Mouse (Mus musculus) liver, embryonic 15.5 days (tissue): ENCODE measurements around the gene Dysf. TPM values are rescaled to one million over a fixed set of nuclear protein-coding genes. Genes with fewer than 3 reads are reported as not detected.

Experiments used
- ATAC-seq: fragments of 200-750 bp; cut with Nextera tagmentation; 2 replicates; pipeline ENCODE4 v1.8.0; 2017; ENCODE audit warnings: moderate number of reproducible peaks, mild to moderate bottlenecking, moderate library complexity; ENCODE audit not compliant: insufficient read depth
- H3K27ac ChIP-seq: fragments of 300-500 bp; sonication (generic); replicated peaks from 2 replicates; pipeline ENCODE4 v1.5.1; 2015; ENCODE audit warnings: mild to moderate bottlenecking, inconsistent platforms
- H3K27me3 ChIP-seq: fragments of 300-500 bp; sonication (generic); 2 replicates; pipeline ENCODE4 v1.6.1; 2015; ENCODE audit warnings: mild to moderate bottlenecking, inconsistent platforms
- H3K36me3 ChIP-seq: fragments of 300-500 bp; sonication (generic); replicated peaks from 2 replicates; pipeline ENCODE4 v1.6.1; 2015; ENCODE audit warnings: moderate library complexity, mild to moderate bottlenecking, inconsistent platforms
- H3K4me1 ChIP-seq: fragments of 300-500 bp; sonication (generic); replicated peaks from 2 replicates; pipeline ENCODE4 v1.6.1; 2015; ENCODE audit warnings: inconsistent platforms
- H3K4me2 ChIP-seq: fragments of 300-500 bp; sonication (generic); 2 replicates; pipeline ENCODE4 v1.6.1; 2015; ENCODE audit warnings: moderate library complexity, mild to moderate bottlenecking, inconsistent platforms
- H3K4me3 ChIP-seq: fragments of 300-500 bp; sonication (generic); replicated peaks from 2 replicates; pipeline ENCODE4 v1.5.1; 2015; ENCODE audit warnings: mild to moderate bottlenecking, inconsistent platforms
- H3K9ac ChIP-seq: fragments of 300-500 bp; sonication (generic); 2 replicates; pipeline ENCODE4 v1.6.1; 2015; ENCODE audit warnings: moderate library complexity, mild to moderate bottlenecking, inconsistent platforms
- H3K9me3 ChIP-seq: fragments of 300-500 bp; sonication (generic); replicated peaks from 2 replicates; pipeline ENCODE4 v1.6.1; 2016; ENCODE audit warnings: inconsistent platforms
- WGBS: fragments of 180-500 bp; shearing (Covaris S2); methylation state at CpG from one replicate; pipeline ENCODE4 v1.1.7; 2015; ENCODE audit warnings: mixed read lengths; ENCODE audit not compliant: insufficient replicate concordance; 5-methylcytosine and 5-hydroxymethylcytosine counted together
- polyA plus RNA-seq: library from polyadenylated mRNA; unstranded; fragments of >200 nt; fragmentation: Nextera tagmentation; extraction: Ambion mirVana; gene quantifications from 2 replicates; pipeline ENCODE4 v1.2.1, GENCODE M21; 2015

Gene Dysf
- polyA plus RNA-seq, 1 experiment from 2014 or later, result 1.5 TPM

- Histone ChIP-seq H3K4me3 (no peak overlapping the region), H3K27me3 (no peaks in the 10 kb centered on the region), H3K4me2 (no peak overlapping the region), H3K4me1 (no peaks in the 10 kb centered on the region), H3K27ac (no peak overlapping the region), H3K9me3 (no peaks in the 10 kb centered on the region), H3K36me3 (no peaks in the 10 kb centered on the region), H3K9ac (no peak overlapping the region)
- 80% methylated on average over 14 of the region's 14 CpGs for WGBS
- no peak for ATAC-seq
Measured at GRCm38 (mm10) chr6:84139932-84140331, 131.5 kb downstream of the Dysf start.

GRCm38 (mm10) chr6:84142481-84142880, 134.1 kb downstream of the Dysf start:
- ATAC-seq, result no peak
- Histone ChIP-seq H3K36me3 (no peaks in the 10 kb centered on the region), H3K9ac (no peak overlapping the region), H3K4me3 (no peak overlapping the region), H3K9me3 (no peaks in the 10 kb centered on the region), H3K27me3 (no peaks in the 10 kb centered on the region), H3K27ac (no peak overlapping the region), H3K4me2 (no peak overlapping the region), H3K4me1 (no peaks in the 10 kb centered on the region)
- WGBS, result 66% methylated on average over 9 of the region's 9 CpGs

- H3K36me3 ChIP-seq, result no peaks in the 10 kb centered on the region
- no peaks in the 10 kb centered on the region for H3K9me3 ChIP-seq
- ATAC-seq, result no peak
- no peak overlapping the region for H3K4me3 ChIP-seq
- no peak overlapping the region for H3K4me2 ChIP-seq
- H3K9ac ChIP-seq, result no peak overlapping the region
- no peaks in the 10 kb centered on the region for H3K4me1 ChIP-seq
- H3K27me3 ChIP-seq, result no peaks in the 10 kb centered on the region
- no peak overlapping the region for H3K27ac ChIP-seq
- WGBS, result 62% methylated on average over 1 of the region's 1 CpGs
Measured at GRCm38 (mm10) chr6:84143328-84143727, 134.9 kb downstream of the Dysf start.

GRCm38 (mm10) chr6:84144393-84144792, 136.0 kb downstream of the Dysf start:
- Histone ChIP-seq H3K27me3 (no peaks in the 10 kb centered on the region), H3K36me3 (no peaks in the 10 kb centered on the region), H3K9me3 (no peaks in the 10 kb centered on the region), H3K4me1 (no peaks in the 10 kb centered on the region), H3K9ac (no peak overlapping the region), H3K4me3 (no peak overlapping the region), H3K4me2 (no peak overlapping the region), H3K27ac (no peak overlapping the region)
- ATAC-seq, result no peak
- WGBS, result 68% methylated on average over 4 of the region's 4 CpGs

- H3K9me3 ChIP-seq, result no peaks in the 10 kb centered on the region
- no peak overlapping the region for H3K9ac ChIP-seq
- ATAC-seq, result no peak
- no peak overlapping the region for H3K27ac ChIP-seq
- H3K4me2 ChIP-seq, result no peak overlapping the region
- no peaks in the 10 kb centered on the region for H3K36me3 ChIP-seq
- WGBS, result 54% methylated on average over 13 of the region's 13 CpGs
- H3K4me1 ChIP-seq, result no peaks in the 10 kb centered on the region
- H3K27me3 ChIP-seq, result no peaks in the 10 kb centered on the region
- H3K4me3 ChIP-seq, result no peak overlapping the region
Measured at GRCm38 (mm10) chr6:84147206-84148004, 139.0 kb downstream of the Dysf start.

GRCm38 (mm10) chr6:84148470-84148869, 140.1 kb downstream of the Dysf start:
- H3K4me2 ChIP-seq, result no peak overlapping the region
- H3K9me3 ChIP-seq, result no peaks in the 10 kb centered on the region
- no peak overlapping the region for H3K4me3 ChIP-seq
- no peak overlapping the region for H3K27ac ChIP-seq
- no peaks in the 10 kb centered on the region for H3K27me3 ChIP-seq
- WGBS, result 60% methylated on average over 6 of the region's 6 CpGs
- no peaks in the 10 kb centered on the region for H3K36me3 ChIP-seq
- no peak for ATAC-seq
- H3K4me1 ChIP-seq, result no peaks in the 10 kb centered on the region
- no peak overlapping the region for H3K9ac ChIP-seq

- no peak for ATAC-seq
- Histone ChIP-seq H3K4me2 (no peak overlapping the region), H3K9ac (no peak overlapping the region), H3K27ac (no peak overlapping the region), H3K27me3 (no peaks in the 10 kb centered on the region), H3K36me3 (no peaks in the 10 kb centered on the region), H3K4me1 (no peaks in the 10 kb centered on the region), H3K4me3 (no peak overlapping the region), H3K9me3 (no peaks in the 10 kb centered on the region)
- 71% methylated on average over 2 of the region's 2 CpGs for WGBS
Measured at GRCm38 (mm10) chr6:84154508-84154907, 146.1 kb downstream of the Dysf start.

GRCm38 (mm10) chr6:84155765-84156164, 147.4 kb downstream of the Dysf start:
- H3K9ac ChIP-seq, result no peak overlapping the region
- ATAC-seq, result no peak
- WGBS, result 39% methylated on average over 3 of the region's 3 CpGs

GRCm38 (mm10) chr6:84156481-84157025, 148.2 kb downstream of the Dysf start:
- H3K4me2 ChIP-seq, result no peak overlapping the region
- no peaks in the 10 kb centered on the region for H3K27me3 ChIP-seq
- H3K9ac ChIP-seq, result no peak overlapping the region
- H3K9me3 ChIP-seq, result no peaks in the 10 kb centered on the region
- 63% methylated on average over 4 of the region's 4 CpGs for WGBS
- no peak overlapping the region for H3K4me3 ChIP-seq
- no peak overlapping the region for H3K27ac ChIP-seq
- no peaks in the 10 kb centered on the region for H3K4me1 ChIP-seq
- H3K36me3 ChIP-seq, result no peaks in the 10 kb centered on the region
- ATAC-seq, result no peak

More at GRCm38 (mm10) chr6:84155765-84156164, 147.4 kb downstream of the Dysf start:
- no peak overlapping the region for H3K4me3 ChIP-seq
- no peak overlapping the region for H3K4me2 ChIP-seq
- no peaks in the 10 kb centered on the region for H3K9me3 ChIP-seq
- H3K4me1 ChIP-seq, result no peaks in the 10 kb centered on the region
- H3K27me3 ChIP-seq, result no peaks in the 10 kb centered on the region
- no peak overlapping the region for H3K27ac ChIP-seq
- no peaks in the 10 kb centered on the region for H3K36me3 ChIP-seq

- no peaks in the 10 kb centered on the region for H3K27me3 ChIP-seq
- no peak overlapping the region for H3K4me2 ChIP-seq
- no peak overlapping the region for H3K9ac ChIP-seq
- H3K36me3 ChIP-seq, result no peaks in the 10 kb centered on the region
- no peaks in the 10 kb centered on the region; the same call in 1 of the 2 replicates for H3K9me3 ChIP-seq
- no peak overlapping the region for H3K4me3 ChIP-seq
- H3K27ac ChIP-seq, result no peak overlapping the region
- ATAC-seq, result no peak
- no peaks in the 10 kb centered on the region for H3K4me1 ChIP-seq
- 64% methylated on average over 4 of the region's 4 CpGs for WGBS
Measured at GRCm38 (mm10) chr6:84159046-84159445, 150.7 kb downstream of the Dysf start.

- 66% methylated on average over 14 of the region's 14 CpGs for WGBS
- Histone ChIP-seq H3K4me3 (no peak overlapping the region), H3K27ac (no peak overlapping the region), H3K4me1 (no peaks in the 10 kb centered on the region), H3K4me2 (no peak overlapping the region), H3K36me3 (no peaks in the 10 kb centered on the region), H3K9me3 (no peaks in the 10 kb centered on the region; the same call in 1 of the 2 replicates), H3K27me3 (no peaks in the 10 kb centered on the region), H3K9ac (no peak overlapping the region)
- no peak for ATAC-seq
Measured at GRCm38 (mm10) chr6:84167612-84168011, 159.2 kb downstream of the Dysf start.
